Mouse (Mus musculus) gastrocnemius, adult 2 months (tissue): Measurements from ENCODE around the gene Gm364. TPM values are rescaled to one million over a fixed set of nuclear protein-coding genes. Genes with fewer than 3 reads are reported as not detected.
A peak's percentile ranks its signal among the peaks of the same experiment; 100 is the strongest.

Experiments used
- DNase-seq: peaks from one replicate; pipeline ENCODE4 v3.0.0; 2022
- H3K27ac ChIP-seq: fragments of 200-600 bp; 2 replicates; pipeline ENCODE4 v1.8.1; 2022; ENCODE audit warnings: mild to moderate bottlenecking
- H3K4me3 ChIP-seq: fragments of 200-600 bp; 2 replicates; pipeline ENCODE4 v1.8.1; 2022; ENCODE audit warnings: mild to moderate bottlenecking, moderate library complexity
- CTCF ChIP-seq: fragments of 200-600 bp; IDR thresholded peaks from 2 replicates; pipeline ENCODE4 v1.8.1; 2022; ENCODE audit warnings: antibody characterized with exemption, mild to moderate bottlenecking, moderate library complexity
- intact Hi-C: fragments of 180-260 bp; cut with DNase I; formaldehyde crosslinking; loops from one replicate; pipeline ENCODE4 v1.15.1; 2025
- total RNA-seq, 2 experiments: library from RNA; stranded (reverse); gene quantifications; 2 replicates each; pipeline ENCODE4 v1.2.3; 2021

Gm364 gene
- total RNA-seq, 2 experiments from 2014 or later: not detected

- Histone ChIP-seq H3K27ac (no peak overlapping the region), H3K4me3 (no peak overlapping the region)
- peak; percentile 67 for TF ChIP-seq CTCF
- no peak for DNase-seq
- intact Hi-C loops: loop anchor here (5.0 to 10.0 kb wide), 2 partner anchors 246 to 1053 kb away; no protein-coding TSS in a partner anchor
These were observed 22.7 kb downstream of the Gm364 start for GRCm38 (mm10) chrX:57431610-57432009.

- intact Hi-C loops: loop anchor here (5.0 to 10.0 kb wide), 2 partner anchors 243 to 1051 kb away; no protein-coding TSS in a partner anchor
- H3K4me3 ChIP-seq: no peak overlapping the region
- DNase-seq: no peak
- H3K27ac ChIP-seq: no peak overlapping the region
- no peak for TF ChIP-seq CTCF
These were observed 24.9 kb downstream of the Gm364 start for GRCm38 (mm10) chrX:57433897-57434296.

GRCm38 (mm10) chrX:57503634-57504033 is 94.7 kb downstream of the Gm364 start, which contains the start of gene Gpr101:
Gene Gpr101 (minus strand): TSS chrX:57503757.
- Histone ChIP-seq H3K27ac (no peak within 1 kb of the TSS), H3K4me3 (no peak within 1 kb of the TSS)
- intact Hi-C loops: no loop called here
- TF ChIP-seq CTCF: no peak
- DNase-seq: no peak

GRCm38 (mm10) chrX:57506247-57506646 is 97.3 kb downstream of the Gm364 start:
- no peak for DNase-seq
- no peak overlapping the region for H3K27ac ChIP-seq
- TF ChIP-seq CTCF: no peak
- H3K4me3 ChIP-seq: no peak overlapping the region
- intact Hi-C loops: no loop called here

GRCm38 (mm10) chrX:57521117-57522095 is 112.5 kb downstream of the Gm364 start:
- Histone ChIP-seq H3K27ac (no peak overlapping the region), H3K4me3 (no peak overlapping the region)
- intact Hi-C loops: no loop called here
- no peak for DNase-seq
- peak; percentile 11; the same call in 1 of the 2 replicates for TF ChIP-seq CTCF

Other genes starting within 250 kb of the Gm364 start
- not detected for gene Cd40lg, start 197.0 kb upstream of the Gm364 start, total RNA-seq
- 10 to 100 TPM; 46.0 to 71.8 TPM for gene Arhgef6, start 70.4 kb upstream of the Gm364 start, total RNA-seq
- gene Rbmx, start 16.1 kb upstream of the Gm364 start, total RNA-seq: 10 to 100 TPM; 13.1 to 16.6 TPM
- not detected for gene Gpr101, start 94.6 kb downstream of the Gm364 start, total RNA-seq